Mouse (Mus musculus): ENCODE results near the gene Rgs16. TPM values are rescaled to one million over a fixed set of nuclear protein-coding genes. Genes with fewer than 3 reads are reported as not detected.
"Not testable (repeated sequence)": the region's sequence is repeated elsewhere in the genome, so short reads cannot be mapped to it uniquely, and the experiment has no call there.

Rgs16 gene
- polyA plus RNA-seq, 1 experiment from 2014 or later, result 24.0 TPM

GRCm38 (mm10) chr1:153768465-153768864 lies 28.3 kb downstream of the Rgs16 start:
- H3K36me3 ChIP-seq (replicated peaks), result no peaks in the 10 kb centered on the region
- H3K9ac ChIP-seq, result no peak overlapping the region
- no peak overlapping the region for H3K4me2 ChIP-seq
- no peak for ATAC-seq (replicated peaks)
- no peak overlapping the region for H3K4me3 ChIP-seq
- 93% methylated on average over 5 of the region's 5 CpGs for WGBS
- H3K9me3 ChIP-seq, result no peaks in the 10 kb centered on the region
- no peaks in the 10 kb centered on the region for H3K27me3 ChIP-seq (replicated peaks)
- H3K27ac ChIP-seq, result no peak overlapping the region
- H3K4me1 ChIP-seq, result no peaks in the 10 kb centered on the region

DNA sequence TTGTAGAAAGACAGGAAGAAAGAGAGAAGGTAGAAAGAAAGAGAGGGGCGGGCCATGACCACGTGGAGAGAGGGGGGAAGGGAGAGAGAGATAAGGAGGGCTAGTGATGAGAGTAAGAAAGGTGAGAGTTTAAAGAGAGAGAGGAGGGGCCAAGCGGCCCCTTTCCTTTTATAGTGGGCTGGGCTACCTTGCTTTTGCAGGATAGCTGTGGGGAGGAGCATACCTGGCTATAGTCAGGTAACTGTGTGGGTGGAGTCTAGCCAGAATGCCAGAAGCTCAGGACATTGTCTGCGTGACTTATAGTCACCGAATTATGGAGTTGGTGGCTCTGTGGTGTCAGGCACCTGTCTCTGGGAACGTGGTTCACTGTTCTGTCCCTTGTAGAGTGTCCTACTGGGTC lies 29.4 kb downstream of the Rgs16 start:
- WGBS, result 73% methylated on average over 6 of the region's 6 CpGs
- H3K4me3 ChIP-seq; H3K9me3 ChIP-seq; ATAC-seq (replicated peaks); H3K4me1 ChIP-seq; H3K36me3 ChIP-seq (replicated peaks); H3K27ac ChIP-seq; H3K4me2 ChIP-seq; H3K27me3 ChIP-seq (replicated peaks); H3K9ac ChIP-seq: not testable (repeated sequence)

DNA sequence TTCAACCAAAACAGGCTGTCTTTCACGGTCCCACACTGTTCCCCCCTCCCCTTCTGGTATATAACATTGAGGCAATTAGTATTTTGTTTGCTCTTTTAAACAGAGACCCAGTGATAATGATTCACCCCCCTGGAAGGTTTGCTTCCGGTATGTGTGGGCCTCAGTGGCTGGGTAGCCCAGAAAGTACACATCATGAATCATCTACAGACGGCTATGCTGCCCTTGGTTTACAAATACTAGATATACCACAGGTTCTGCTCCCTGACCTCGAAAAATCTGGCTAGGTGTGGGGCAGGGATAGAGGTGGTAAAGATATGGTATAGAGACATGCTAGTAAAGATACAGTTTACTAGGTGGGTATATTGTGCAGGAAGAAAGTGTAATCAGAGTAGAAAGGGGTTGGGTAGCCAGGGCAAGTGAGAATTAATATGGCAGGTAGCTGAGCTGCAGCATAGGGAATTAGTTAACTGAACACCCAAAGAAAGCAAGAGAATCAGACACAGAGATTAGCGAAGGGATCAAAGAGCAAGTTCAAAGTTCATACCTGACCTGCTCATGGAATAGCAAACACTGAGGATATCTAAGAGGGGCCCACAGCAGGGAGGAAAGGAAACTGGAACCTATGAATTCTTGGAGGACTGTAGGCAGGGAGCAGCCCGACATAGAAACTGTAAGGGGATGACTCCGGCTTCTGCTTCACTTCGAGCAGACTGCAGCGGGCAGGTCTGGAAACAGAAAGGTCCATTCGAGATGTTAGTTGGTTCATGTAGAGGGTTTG lies 30.0 kb downstream of the Rgs16 start:
- H3K27me3 ChIP-seq (replicated peaks), result no peaks in the 10 kb centered on the region
- H3K9ac ChIP-seq, result no peak overlapping the region
- ATAC-seq (replicated peaks), result no peak
- WGBS, result 85% methylated on average over 10 of the region's 10 CpGs
- H3K4me1 ChIP-seq, result no peaks in the 10 kb centered on the region
- H3K9me3 ChIP-seq, result no peaks in the 10 kb centered on the region
- H3K4me3 ChIP-seq, result no peak overlapping the region
- no peak overlapping the region for H3K4me2 ChIP-seq
- H3K36me3 ChIP-seq (replicated peaks), result no peaks in the 10 kb centered on the region
- no peak overlapping the region for H3K27ac ChIP-seq

DNA sequence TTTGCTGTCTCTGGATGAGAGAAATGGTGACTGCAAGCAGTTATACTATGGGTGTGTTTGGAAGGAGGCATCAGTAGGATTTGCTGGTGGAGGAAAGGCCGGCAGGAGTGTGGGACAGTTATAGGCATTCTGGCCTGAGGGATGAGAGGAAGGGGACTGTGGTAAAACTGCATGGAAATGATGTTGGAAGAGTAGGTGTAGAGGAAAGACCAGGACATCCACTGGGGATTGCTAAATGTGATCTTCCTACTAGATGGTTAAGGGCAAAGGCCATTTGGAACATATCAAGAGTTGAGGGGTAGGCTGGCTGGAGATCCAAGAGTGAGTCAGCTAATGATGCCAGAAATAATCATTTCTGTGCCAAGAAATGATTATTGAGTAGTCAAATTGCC lies 30.6 kb downstream of the Rgs16 start:
- no peaks in the 10 kb centered on the region for H3K36me3 ChIP-seq (replicated peaks)
- no peak for ATAC-seq (replicated peaks)
- no peaks in the 10 kb centered on the region for H3K27me3 ChIP-seq (replicated peaks)
- 84% methylated on average over 1 of the region's 1 CpGs for WGBS
- no peaks in the 10 kb centered on the region for H3K4me1 ChIP-seq
- no peak overlapping the region for H3K9ac ChIP-seq
- H3K9me3 ChIP-seq, result no peaks in the 10 kb centered on the region
- H3K4me3 ChIP-seq, result no peak overlapping the region
- no peak overlapping the region for H3K27ac ChIP-seq
- H3K4me2 ChIP-seq, result no peak overlapping the region

GRCm38 (mm10) chr1:153775174-153775573 lies 35.0 kb downstream of the Rgs16 start:
- H3K4me3 ChIP-seq, result no peak overlapping the region
- no peak for ATAC-seq (replicated peaks)
- WGBS, result 92% methylated on average over 6 of the region's 6 CpGs
- H3K4me1 ChIP-seq, result no peaks in the 10 kb centered on the region
- H3K9ac ChIP-seq, result no peak overlapping the region
- H3K27ac ChIP-seq, result no peak overlapping the region
- no peaks in the 10 kb centered on the region for H3K27me3 ChIP-seq (replicated peaks)
- no peaks in the 10 kb centered on the region for H3K36me3 ChIP-seq (replicated peaks)
- H3K9me3 ChIP-seq, result no peaks in the 10 kb centered on the region
- no peak overlapping the region for H3K4me2 ChIP-seq

DNA sequence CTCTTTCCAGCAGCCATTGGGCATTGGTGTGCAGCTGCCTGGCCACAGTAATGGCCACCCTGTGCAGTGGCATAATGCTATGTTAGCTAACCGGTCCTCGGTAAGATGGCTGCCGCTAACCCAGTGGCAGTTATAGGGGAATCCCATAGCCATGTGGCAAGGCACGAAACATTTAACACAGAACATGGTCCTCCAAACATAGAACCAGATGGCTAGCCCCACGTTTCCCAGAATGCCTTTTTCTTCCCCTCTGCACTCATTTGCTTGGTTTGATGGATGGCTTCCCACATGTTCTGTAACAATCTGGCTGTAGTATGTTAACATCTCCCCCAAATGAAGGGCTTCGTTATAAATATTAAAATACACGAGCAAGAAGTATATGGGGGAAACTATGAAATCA lies 36.1 kb downstream of the Rgs16 start:
- 92% methylated on average over 7 of the region's 7 CpGs for WGBS
- H3K4me1 ChIP-seq, result no peaks in the 10 kb centered on the region
- no peak overlapping the region for H3K4me2 ChIP-seq
- H3K9me3 ChIP-seq, result no peaks in the 10 kb centered on the region
- H3K4me3 ChIP-seq, result no peak overlapping the region
- no peak overlapping the region for H3K27ac ChIP-seq
- no peak for ATAC-seq (replicated peaks)
- H3K9ac ChIP-seq, result no peak overlapping the region
- no peaks in the 10 kb centered on the region for H3K27me3 ChIP-seq (replicated peaks)
- H3K36me3 ChIP-seq (replicated peaks), result no peaks in the 10 kb centered on the region

DNA sequence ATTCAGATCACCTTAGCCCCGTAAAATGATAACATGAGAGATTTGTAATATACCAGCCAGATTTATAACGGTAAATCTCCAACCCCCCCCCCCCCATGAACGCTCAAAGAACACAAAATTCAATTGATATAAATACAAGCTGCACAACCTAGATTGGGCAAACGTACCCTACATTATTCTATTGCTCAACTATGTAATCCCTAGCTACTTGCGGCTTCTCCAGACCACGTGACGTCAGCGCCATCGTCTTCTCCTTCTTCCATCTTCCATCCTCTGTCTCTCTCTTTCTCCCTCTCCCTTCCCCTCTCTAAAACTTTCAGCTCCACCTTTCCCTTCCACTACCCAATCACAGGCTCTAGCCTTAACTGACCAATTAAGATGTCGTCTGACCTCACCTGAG lies 38.1 kb downstream of the Rgs16 start:
- Histone ChIP-seq H3K27me3 (replicated peaks) (no peaks in the 10 kb centered on the region), H3K27ac (no peak overlapping the region), H3K4me3 (no peak overlapping the region), H3K4me2 (no peak overlapping the region), H3K36me3 (replicated peaks) (no peaks in the 10 kb centered on the region), H3K4me1 (no peaks in the 10 kb centered on the region), H3K9ac (no peak overlapping the region), H3K9me3 (no peaks in the 10 kb centered on the region)
- ATAC-seq (replicated peaks), result no peak
- WGBS, result 92% methylated on average over 10 of the region's 10 CpGs

DNA sequence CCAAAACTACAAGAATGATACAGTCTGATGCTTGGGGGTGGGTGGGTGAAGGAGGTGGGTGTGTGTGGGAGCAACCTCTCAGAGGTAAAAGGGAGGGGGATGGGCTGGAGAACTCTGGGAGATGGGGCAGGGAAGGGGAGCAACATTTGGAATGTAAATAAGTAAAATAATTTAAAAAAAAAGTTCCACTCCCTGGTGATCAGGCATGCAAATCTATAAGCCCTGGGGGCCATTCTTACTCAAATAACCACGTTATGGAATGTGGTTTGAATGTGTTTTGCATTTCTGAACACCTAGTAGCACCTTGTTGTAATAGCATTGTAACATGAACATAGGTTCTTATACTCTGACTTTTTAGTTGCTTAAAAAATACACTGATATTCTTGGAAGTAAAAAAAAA lies 43.2 kb downstream of the Rgs16 start:
- ATAC-seq (replicated peaks), result no peak
- H3K4me3 ChIP-seq, result no peak overlapping the region
- H3K27ac ChIP-seq, result no peak overlapping the region
- WGBS, result 37% methylated on average over 1 of the region's 1 CpGs
- no peaks in the 10 kb centered on the region for H3K27me3 ChIP-seq (replicated peaks)
- H3K9me3 ChIP-seq, result no peaks in the 10 kb centered on the region
- no peak overlapping the region for H3K9ac ChIP-seq
- H3K4me1 ChIP-seq, result no peaks in the 10 kb centered on the region
- no peak overlapping the region for H3K4me2 ChIP-seq
- H3K36me3 ChIP-seq (replicated peaks), result no peaks in the 10 kb centered on the region

DNA sequence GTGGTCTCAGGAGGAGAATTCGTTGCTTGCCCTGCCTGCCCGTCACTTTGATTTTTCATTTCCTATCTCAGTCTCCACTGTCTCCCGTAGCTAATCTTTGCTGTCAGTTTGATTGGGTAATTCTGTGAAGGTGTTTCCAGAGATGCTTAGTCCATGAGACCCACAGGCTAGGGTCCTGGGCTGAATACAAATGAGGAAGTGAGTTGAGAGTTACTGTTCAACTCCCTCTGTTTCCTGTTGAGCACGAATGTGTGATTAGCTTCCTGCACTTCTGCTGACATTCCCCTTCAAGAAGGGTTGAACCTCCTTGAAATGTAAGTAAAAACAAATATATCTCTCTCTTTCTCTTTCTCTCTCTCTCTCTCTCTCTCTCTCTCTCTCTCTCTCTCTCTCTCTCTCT lies 45.5 kb downstream of the Rgs16 start:
- WGBS, result 67% methylated on average over 4 of the region's 4 CpGs
- Histone ChIP-seq H3K4me1 (no peaks in the 10 kb centered on the region), H3K36me3 (replicated peaks) (no peaks in the 10 kb centered on the region), H3K27ac (no peak overlapping the region), H3K9ac (no peak overlapping the region), H3K4me2 (no peak overlapping the region), H3K9me3 (no peaks in the 10 kb centered on the region), H3K4me3 (no peak overlapping the region), H3K27me3 (replicated peaks) (no peaks in the 10 kb centered on the region)
- no peak for ATAC-seq (replicated peaks)

DNA sequence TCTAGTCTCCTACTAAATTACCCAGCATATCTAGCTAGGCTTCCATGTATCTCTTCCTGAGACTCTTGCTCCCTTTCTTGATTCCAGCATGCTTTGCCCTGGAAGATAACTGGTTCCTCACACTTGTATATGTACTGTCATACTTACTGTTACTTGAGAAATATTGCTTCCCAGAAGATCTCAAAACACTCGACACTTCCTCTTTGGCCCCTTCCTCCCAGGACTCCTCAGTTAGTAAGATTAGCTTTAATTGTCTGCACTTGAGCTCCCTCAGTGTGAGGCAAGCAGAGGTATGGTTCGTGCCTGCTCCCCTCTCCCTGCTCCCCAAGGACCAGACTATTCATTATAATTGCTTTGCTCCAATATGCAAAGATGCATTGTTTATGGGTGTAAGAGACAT lies 50.6 kb downstream of the Rgs16 start:
- WGBS, result 56% methylated on average over 2 of the region's 2 CpGs
- no peaks in the 10 kb centered on the region for H3K9me3 ChIP-seq
- H3K9ac ChIP-seq, result no peak overlapping the region
- H3K27ac ChIP-seq, result no peak overlapping the region
- no peaks in the 10 kb centered on the region for H3K36me3 ChIP-seq (replicated peaks)
- ATAC-seq (replicated peaks), result no peak
- no peaks in the 10 kb centered on the region for H3K27me3 ChIP-seq (replicated peaks)
- no peak overlapping the region for H3K4me2 ChIP-seq
- no peak overlapping the region for H3K4me3 ChIP-seq
- H3K4me1 ChIP-seq, result no peaks in the 10 kb centered on the region

DNA sequence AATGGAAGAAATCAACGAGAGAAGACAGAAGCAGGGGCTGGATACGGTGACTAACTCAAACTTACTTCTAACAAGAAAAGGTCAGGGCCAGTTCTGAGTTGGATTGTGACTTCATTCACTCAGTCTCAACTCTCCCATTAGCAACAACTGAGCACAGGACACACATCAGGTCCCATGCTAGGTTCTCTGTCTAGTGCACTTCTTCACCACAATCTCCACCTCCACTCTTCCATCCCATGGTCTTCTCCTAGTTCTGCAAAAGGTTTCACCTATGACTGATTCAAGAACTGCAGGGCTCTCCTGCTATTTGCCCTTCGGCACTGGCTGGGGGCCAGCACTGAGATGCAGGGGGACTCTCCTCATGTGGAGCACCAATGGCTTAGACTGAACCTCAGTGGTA lies 54.1 kb downstream of the Rgs16 start:
- no peaks in the 10 kb centered on the region for H3K36me3 ChIP-seq (replicated peaks)
- ATAC-seq (replicated peaks), result no peak
- H3K4me3 ChIP-seq, result no peak overlapping the region
- 93% methylated on average over 3 of the region's 3 CpGs for WGBS
- H3K9me3 ChIP-seq, result no peaks in the 10 kb centered on the region
- no peaks in the 10 kb centered on the region for H3K27me3 ChIP-seq (replicated peaks)
- no peak overlapping the region for H3K9ac ChIP-seq
- no peaks in the 10 kb centered on the region for H3K4me1 ChIP-seq
- no peak overlapping the region for H3K4me2 ChIP-seq
- no peak overlapping the region for H3K27ac ChIP-seq
